Mouse (Mus musculus): ENCODE results near the gene Fstl4. TPM values are rescaled to one million over a fixed set of nuclear protein-coding genes. Genes with fewer than 3 reads are reported as not detected.
"Not testable (repeated sequence)": the region's sequence is repeated elsewhere in the genome, so short reads cannot be mapped to it uniquely, and the experiment has no call there.

Fstl4 gene
- polyA plus RNA-seq, 1 experiment from 2014 or later: 1.7 TPM

DNA sequence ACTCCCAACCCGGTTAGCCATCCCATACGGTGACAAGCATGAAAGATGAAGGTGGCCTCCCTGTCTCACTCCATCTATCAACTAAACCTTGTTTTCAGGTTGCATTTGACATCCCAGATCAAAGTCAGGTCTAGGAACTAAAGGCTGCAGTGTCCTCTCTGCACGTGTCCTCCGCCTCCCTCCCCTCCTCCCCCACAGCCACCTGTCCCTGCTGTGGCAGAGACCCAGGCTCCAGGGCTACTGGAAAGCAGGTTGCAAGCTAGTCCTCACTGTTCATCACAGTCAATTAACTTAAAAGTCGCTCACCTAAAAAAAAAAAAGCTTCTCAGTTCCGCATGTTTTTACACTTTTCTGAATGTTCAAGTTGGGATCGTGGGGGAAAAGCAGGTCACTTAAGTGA is 313.2 kb downstream of the Fstl4 start:
- no peak overlapping the region for H3K4me3 ChIP-seq (ENCODE audit: low read depth, low read length)
- no peak for ATAC-seq (ENCODE audit: insufficient number of reproducible peaks, insufficient read depth, low FRiP score, low read depth)
- H3K36me3 ChIP-seq (ENCODE audit: control insufficient read depth, insufficient read depth, low read length): no peaks in the 10 kb centered on the region
- H3K4me2 ChIP-seq (replicated peaks; ENCODE audit: low read depth, low read length): no peak overlapping the region
- H3K4me1 ChIP-seq (ENCODE audit: control insufficient read depth, insufficient read depth, low read length): no peaks in the 10 kb centered on the region
- H3K27me3 ChIP-seq (ENCODE audit: control insufficient read depth, insufficient read depth, low read length): no peaks in the 10 kb centered on the region
- no peak overlapping the region for H3K27ac ChIP-seq (ENCODE audit: low read length)
- no peak overlapping the region for H3K9ac ChIP-seq (replicated peaks; ENCODE audit: low read depth, low read length)
- WGBS: 70% methylated on average over 7 of the region's 7 CpGs
- H3K9me3 ChIP-seq (ENCODE audit: control insufficient read depth, low read depth, low read length): peaks cover 5% of the 10 kb centered on the region; the same call in 1 of the 2 replicates

DNA sequence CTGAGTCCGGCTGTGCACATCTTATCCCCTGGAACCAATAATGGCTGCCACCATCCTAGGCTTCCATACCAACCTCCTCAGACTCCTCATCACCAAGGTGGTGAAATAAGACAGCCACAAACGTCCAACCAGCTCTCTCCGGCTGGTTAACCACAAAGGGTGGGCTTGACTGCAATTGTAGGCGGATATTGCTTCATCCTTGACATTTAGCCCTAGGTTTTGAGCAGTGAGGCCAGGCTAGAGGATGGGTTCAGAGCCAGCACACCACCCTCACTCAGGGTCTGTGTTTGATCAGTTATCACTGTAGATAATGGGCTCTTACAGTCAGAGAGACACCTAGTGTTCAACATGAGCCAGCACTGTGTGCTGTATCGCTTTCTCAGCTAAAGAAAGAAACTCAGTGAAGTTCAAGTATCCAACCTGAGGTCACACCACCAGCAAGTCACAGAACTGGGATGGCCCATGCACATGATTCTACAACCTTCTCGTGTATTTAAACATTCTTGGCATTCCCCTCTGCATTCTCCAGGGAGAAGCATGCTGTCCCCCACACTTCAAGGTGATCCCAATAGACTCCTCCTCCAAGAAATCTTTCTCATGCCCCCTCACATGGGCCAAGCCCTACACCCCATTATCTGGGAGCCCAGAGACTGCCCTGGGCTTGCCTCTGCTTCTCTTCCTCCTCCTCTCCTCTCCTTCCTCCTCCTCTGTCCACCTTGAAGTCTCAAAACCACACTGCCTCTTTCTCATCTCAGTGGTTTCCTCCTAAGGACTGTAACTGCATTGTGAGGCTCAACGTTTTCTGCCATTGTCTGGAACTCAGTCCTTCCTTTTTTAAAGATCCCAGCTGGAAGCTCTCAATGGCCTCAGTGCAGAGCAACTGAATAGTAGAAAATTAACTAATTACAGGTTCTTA is 314.2 kb downstream of the Fstl4 start:
- Histone ChIP-seq H3K36me3 (ENCODE audit: control insufficient read depth, insufficient read depth, low read length) (no peaks in the 10 kb centered on the region), H3K9me3 (ENCODE audit: control insufficient read depth, low read depth, low read length) (peaks cover 5% of the 10 kb centered on the region; the same call in 1 of the 2 replicates), H3K4me1 (ENCODE audit: control insufficient read depth, insufficient read depth, low read length) (no peaks in the 10 kb centered on the region), H3K4me2 (replicated peaks; ENCODE audit: low read depth, low read length) (no peak overlapping the region), H3K27me3 (ENCODE audit: control insufficient read depth, insufficient read depth, low read length) (no peaks in the 10 kb centered on the region), H3K4me3 (ENCODE audit: low read depth, low read length) (no peak overlapping the region), H3K27ac (ENCODE audit: low read length) (no peak overlapping the region), H3K9ac (replicated peaks; ENCODE audit: low read depth, low read length) (no peak overlapping the region)
- no peak for ATAC-seq (ENCODE audit: insufficient number of reproducible peaks, insufficient read depth, low FRiP score, low read depth)
- 72% methylated on average over 7 of the region's 7 CpGs for WGBS

DNA sequence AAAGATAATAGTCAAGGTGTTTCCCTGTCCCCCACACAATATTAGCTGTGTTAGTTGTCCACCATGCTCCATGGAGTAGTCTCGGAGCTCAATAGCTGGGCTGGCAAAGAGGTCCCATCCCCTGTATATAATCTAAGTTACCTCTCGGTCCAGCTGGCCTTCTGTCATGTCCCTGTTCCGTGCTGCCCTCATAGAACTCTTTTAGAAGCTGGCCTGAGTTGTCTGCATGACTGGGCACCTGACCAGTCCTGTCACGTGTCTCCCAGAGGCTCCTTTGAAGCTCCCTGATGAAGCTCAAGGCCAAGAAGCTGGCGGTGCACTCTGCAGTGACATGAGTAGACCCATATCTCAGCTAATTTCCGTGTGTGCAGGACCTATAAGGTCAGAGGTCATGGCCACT is 316.9 kb downstream of the Fstl4 start:
- Histone ChIP-seq H3K4me3 (ENCODE audit: low read depth, low read length) (no peak overlapping the region), H3K9ac (replicated peaks; ENCODE audit: low read depth, low read length) (no peak overlapping the region), H3K4me2 (replicated peaks; ENCODE audit: low read depth, low read length) (no peak overlapping the region), H3K4me1 (ENCODE audit: control insufficient read depth, insufficient read depth, low read length) (no peaks in the 10 kb centered on the region), H3K36me3 (ENCODE audit: control insufficient read depth, insufficient read depth, low read length) (no peaks in the 10 kb centered on the region), H3K27ac (ENCODE audit: low read length) (no peak overlapping the region), H3K27me3 (ENCODE audit: control insufficient read depth, insufficient read depth, low read length) (no peaks in the 10 kb centered on the region), H3K9me3 (ENCODE audit: control insufficient read depth, low read depth, low read length) (peaks cover 5% of the 10 kb centered on the region; the same call in 1 of the 2 replicates)
- 79% methylated on average over 6 of the region's 6 CpGs for WGBS
- no peak for ATAC-seq (ENCODE audit: insufficient number of reproducible peaks, insufficient read depth, low FRiP score, low read depth)

DNA sequence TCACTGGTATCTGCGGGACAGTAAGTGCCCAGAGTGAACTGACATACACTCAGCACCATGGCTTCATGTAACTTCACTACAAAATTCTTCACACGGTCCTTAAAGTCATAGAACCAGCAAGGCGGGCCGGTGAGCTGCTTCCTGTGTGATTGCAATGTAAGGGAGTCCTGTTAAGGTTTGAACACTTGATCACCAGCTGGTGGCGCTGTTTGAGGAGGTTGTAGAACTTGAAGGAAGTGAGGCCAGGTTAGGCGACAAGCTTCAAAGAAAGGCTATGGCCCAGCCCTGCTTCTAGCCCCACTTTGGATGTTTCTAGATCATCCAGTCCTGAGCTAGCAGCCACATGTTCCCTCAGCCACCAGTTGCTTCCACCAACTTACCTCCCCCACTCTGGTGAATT is 320.9 kb downstream of the Fstl4 start:
- no peaks in the 10 kb centered on the region for H3K4me1 ChIP-seq (ENCODE audit: control insufficient read depth, insufficient read depth, low read length)
- no peak overlapping the region for H3K4me3 ChIP-seq (ENCODE audit: low read depth, low read length)
- ATAC-seq (ENCODE audit: insufficient number of reproducible peaks, insufficient read depth, low FRiP score, low read depth): no peak
- no peaks in the 10 kb centered on the region for H3K9me3 ChIP-seq (ENCODE audit: control insufficient read depth, low read depth, low read length)
- no peak overlapping the region for H3K27ac ChIP-seq (ENCODE audit: low read length)
- no peak overlapping the region for H3K4me2 ChIP-seq (replicated peaks; ENCODE audit: low read depth, low read length)
- WGBS: 76% methylated on average over 6 of the region's 6 CpGs
- H3K9ac ChIP-seq (replicated peaks; ENCODE audit: low read depth, low read length): no peak overlapping the region
- no peaks in the 10 kb centered on the region for H3K27me3 ChIP-seq (ENCODE audit: control insufficient read depth, insufficient read depth, low read length)
- no peaks in the 10 kb centered on the region for H3K36me3 ChIP-seq (ENCODE audit: control insufficient read depth, insufficient read depth, low read length)

DNA sequence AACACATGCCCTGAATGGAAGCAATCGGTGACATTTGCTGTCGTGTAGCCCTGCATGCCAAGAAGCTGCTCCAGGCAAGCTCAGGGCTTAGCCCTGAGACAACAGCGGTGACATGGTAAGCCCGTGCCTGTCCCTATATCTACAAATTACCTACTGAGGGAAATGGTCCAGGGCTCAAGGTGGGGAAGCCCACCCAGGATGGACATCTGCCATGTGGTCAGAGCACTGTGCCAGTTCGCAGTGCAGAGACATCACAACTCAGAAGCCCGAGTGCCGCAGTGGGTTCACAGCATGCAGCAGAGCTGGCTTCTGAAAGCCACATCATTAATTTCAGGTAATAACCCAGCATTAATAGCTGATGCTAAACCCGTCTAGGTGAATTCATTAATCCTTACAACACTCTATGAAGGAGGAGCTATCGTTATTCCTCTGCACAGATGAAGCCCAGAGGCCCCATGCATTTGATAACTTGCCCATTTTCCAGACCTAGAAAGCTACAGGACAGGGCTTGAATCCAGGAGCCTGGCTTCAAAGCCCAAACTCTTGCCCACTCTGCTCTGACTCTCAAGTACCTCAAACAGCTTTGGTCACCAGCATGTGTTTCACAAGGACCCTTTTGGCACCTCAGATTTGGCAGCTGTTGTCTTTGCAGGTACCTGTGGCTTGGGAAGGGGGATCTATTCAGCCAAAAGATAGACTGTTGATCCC is 321.6 kb downstream of the Fstl4 start:
- H3K36me3 ChIP-seq (ENCODE audit: control insufficient read depth, insufficient read depth, low read length): no peaks in the 10 kb centered on the region
- H3K4me3 ChIP-seq (ENCODE audit: low read depth, low read length): no peak overlapping the region
- no peak overlapping the region for H3K27ac ChIP-seq (ENCODE audit: low read length)
- peaks cover 2% of the 10 kb centered on the region; the same call in 1 of the 2 replicates for H3K4me1 ChIP-seq (ENCODE audit: control insufficient read depth, insufficient read depth, low read length)
- no peaks in the 10 kb centered on the region for H3K9me3 ChIP-seq (ENCODE audit: control insufficient read depth, low read depth, low read length)
- no peaks in the 10 kb centered on the region for H3K27me3 ChIP-seq (ENCODE audit: control insufficient read depth, insufficient read depth, low read length)
- 79% methylated on average over 9 of the region's 9 CpGs for WGBS
- no peak overlapping the region for H3K4me2 ChIP-seq (replicated peaks; ENCODE audit: low read depth, low read length)
- H3K9ac ChIP-seq (replicated peaks; ENCODE audit: low read depth, low read length): no peak overlapping the region
- ATAC-seq (ENCODE audit: insufficient number of reproducible peaks, insufficient read depth, low FRiP score, low read depth): no peak

DNA sequence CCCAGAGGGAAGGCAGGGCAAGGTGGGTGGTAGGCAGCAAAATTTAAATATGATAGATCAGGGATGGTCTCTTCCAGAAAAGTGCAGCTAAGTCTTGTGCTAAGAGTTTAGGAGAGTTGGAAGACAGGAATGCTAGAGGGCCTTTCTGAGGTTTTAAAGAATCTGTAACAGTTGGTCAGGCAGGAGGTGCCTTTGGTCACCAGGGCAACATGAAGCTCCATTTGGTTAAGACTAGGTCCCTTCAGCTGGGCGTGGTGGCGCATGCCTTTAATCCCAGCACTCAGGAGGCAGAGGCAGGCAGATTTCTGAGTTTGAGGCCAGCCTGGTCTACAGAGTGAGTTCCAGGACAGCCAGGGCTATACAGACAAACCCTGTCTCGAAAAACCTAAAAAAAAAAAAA is 323.5 kb downstream of the Fstl4 start:
- not testable (repeated sequence) for H3K27ac ChIP-seq (ENCODE audit: low read length); H3K4me2 ChIP-seq (replicated peaks; ENCODE audit: low read depth, low read length); H3K4me1 ChIP-seq (ENCODE audit: control insufficient read depth, insufficient read depth, low read length); H3K27me3 ChIP-seq (ENCODE audit: control insufficient read depth, insufficient read depth, low read length); ATAC-seq (ENCODE audit: insufficient number of reproducible peaks, insufficient read depth, low FRiP score, low read depth); H3K36me3 ChIP-seq (ENCODE audit: control insufficient read depth, insufficient read depth, low read length); H3K4me3 ChIP-seq (ENCODE audit: low read depth, low read length); H3K9me3 ChIP-seq (ENCODE audit: control insufficient read depth, low read depth, low read length); H3K9ac ChIP-seq (replicated peaks; ENCODE audit: low read depth, low read length)
- WGBS: 87% methylated on average over 3 of the region's 3 CpGs

DNA sequence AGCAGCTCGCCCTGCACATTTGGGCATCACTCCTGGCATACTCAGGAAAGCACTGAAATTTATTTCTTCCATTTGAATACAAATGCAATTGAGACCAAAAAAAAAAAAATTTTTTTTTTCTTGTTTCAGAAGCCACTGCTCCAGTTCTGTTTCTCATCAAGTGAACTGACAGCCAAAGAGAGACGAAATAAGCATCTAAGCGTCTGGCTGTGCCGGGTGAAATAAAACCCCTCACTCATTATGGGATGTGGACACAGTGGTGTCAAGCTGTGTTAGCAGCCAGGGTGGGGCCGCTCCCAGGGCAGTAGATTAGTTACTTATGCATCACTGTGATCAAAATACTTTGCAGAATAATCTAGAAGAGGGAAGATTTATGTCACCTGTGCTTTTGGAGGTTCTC is 327.2 kb downstream of the Fstl4 start:
- Histone ChIP-seq H3K9me3 (ENCODE audit: control insufficient read depth, low read depth, low read length) (no peaks in the 10 kb centered on the region), H3K36me3 (ENCODE audit: control insufficient read depth, insufficient read depth, low read length) (no peaks in the 10 kb centered on the region), H3K4me3 (ENCODE audit: low read depth, low read length) (no peak overlapping the region), H3K9ac (replicated peaks; ENCODE audit: low read depth, low read length) (no peak overlapping the region), H3K4me2 (replicated peaks; ENCODE audit: low read depth, low read length) (no peak overlapping the region), H3K4me1 (ENCODE audit: control insufficient read depth, insufficient read depth, low read length) (peaks cover 7% of the 10 kb centered on the region), H3K27ac (ENCODE audit: low read length) (peak overlapping the region; percentile 15; the same call in 1 of the 2 replicates), H3K27me3 (ENCODE audit: control insufficient read depth, insufficient read depth, low read length) (no peaks in the 10 kb centered on the region)
- 26% methylated on average over 5 of the region's 5 CpGs for WGBS
- ATAC-seq (ENCODE audit: insufficient number of reproducible peaks, insufficient read depth, low FRiP score, low read depth): no peak

DNA sequence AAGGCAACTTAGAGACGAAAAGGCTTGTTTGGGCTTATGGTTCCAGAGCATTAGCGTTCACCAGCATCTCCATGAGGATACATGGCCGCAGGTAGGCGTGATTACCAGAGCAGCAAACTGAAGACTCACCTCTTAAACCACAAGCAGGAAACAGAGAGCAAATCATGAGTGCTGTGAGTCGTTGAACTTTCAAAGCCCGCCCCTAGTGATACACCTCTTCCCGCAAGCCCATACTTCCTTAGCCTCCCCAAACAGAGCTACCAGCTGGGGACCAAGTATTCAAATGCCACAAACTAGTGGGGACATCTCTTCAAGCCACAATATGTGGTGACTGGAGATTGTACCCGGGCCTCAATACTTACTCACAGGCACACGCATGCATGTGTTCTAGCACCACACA is 332.4 kb downstream of the Fstl4 start:
- Histone ChIP-seq H3K4me3 (ENCODE audit: low read depth, low read length) (no peak overlapping the region), H3K27me3 (ENCODE audit: control insufficient read depth, insufficient read depth, low read length) (no peaks in the 10 kb centered on the region), H3K4me2 (replicated peaks; ENCODE audit: low read depth, low read length) (no peak overlapping the region), H3K9ac (replicated peaks; ENCODE audit: low read depth, low read length) (no peak overlapping the region), H3K36me3 (ENCODE audit: control insufficient read depth, insufficient read depth, low read length) (no peaks in the 10 kb centered on the region), H3K9me3 (ENCODE audit: control insufficient read depth, low read depth, low read length) (no peaks in the 10 kb centered on the region), H3K27ac (ENCODE audit: low read length) (no peak overlapping the region), H3K4me1 (ENCODE audit: control insufficient read depth, insufficient read depth, low read length) (peaks cover 7% of the 10 kb centered on the region)
- WGBS: 83% methylated on average over 9 of the region's 9 CpGs
- ATAC-seq (ENCODE audit: insufficient number of reproducible peaks, insufficient read depth, low FRiP score, low read depth): no peak

Data from stomach, embryonic 14.5 days (tissue).